ENCODE assay signal across 9 mouse cellular contexts in genomic region chr7:45300270-45300669, GRCm38 (mm10). TPM values are rescaled to one million over a fixed set of nuclear protein-coding genes. Genes with fewer than 3 reads are reported as not detected.
DNase-seq lines count a peak whose midpoint lies in the region; ATAC-seq and TF ChIP-seq lines count a peak whose summit lies in the region.
"Had no signal": no experiment of that assay in that cellular context is flagged by ENCODE, and none has a peak within 500 bp of the region (broad histone marks: within the 10 kb centered on the region; RNA-seq: fewer than 3 reads in every experiment).

No protein-coding gene starts in this region.

- no peaks in the 10 kb centered on the region for H3K9me3 ChIP-seq in kidney, embryonic 15.5 days (replicated peaks)
- no peaks in the 10 kb centered on the region for H3K9me3 ChIP-seq in hindbrain, embryonic 15.5 days
- H3K9me3 ChIP-seq: lung, embryonic 15.5 days had no signal

- no peak for TF ChIP-seq POLR2A in embryonic fibroblast, embryonic 13.5 days (IDR thresholded peaks at IDR 0.05; ENCODE audit: low read depth, low read length)
- no peak for TF ChIP-seq POLR2A in myocyte (IDR thresholded peaks at IDR 0.05; ENCODE audit: insufficient read length, low read depth)

- DNase-seq in kidney, adult 11 months: peak; percentile 45
- peak; percentile 71 to 80 for DNase-seq in adrenal gland, postnatal 36 days
- peak; percentile 64 to 79 for DNase-seq in left cerebral cortex, postnatal 36 days (ENCODE audit: low spot score in 2 of 2)
- DNase-seq in thymus, postnatal 0 days (ENCODE audit: low spot score): peak; percentile 49

- H3K79me2 ChIP-seq in myocyte (ENCODE audit: control insufficient read depth, insufficient read depth): no peaks in the 10 kb centered on the region

- H3ac ChIP-seq in myocyte (ENCODE audit: control insufficient read depth, insufficient read length): no peak overlapping the region

- 0 out of 2 replicates have a peak, but pooled peaks cover 5% of the 10 kb centered on the region for H3K27me3 ChIP-seq in kidney, embryonic 15.5 days
- H3K27me3 ChIP-seq in hindbrain, embryonic 15.5 days: no peaks in the 10 kb centered on the region
- no peaks in the 10 kb centered on the region for H3K27me3 ChIP-seq in myocyte (ENCODE audit: control insufficient read depth, insufficient read depth, insufficient read length)
- H3K27me3 ChIP-seq: lung, embryonic 15.5 days had no signal

- intact Hi-C loops in left cerebral cortex, postnatal 36 days (cut with DNase I): loop anchor here (10.0 kb wide), 1 partner anchor 95 kb away; the partner anchor contains the start of gene Snrnp70

- H3K4me2 ChIP-seq in kidney, embryonic 15.5 days: no peak overlapping the region
- H3K4me2 ChIP-seq in hindbrain, embryonic 15.5 days: peak overlapping the region; percentile 44
- H3K4me2 ChIP-seq in myocyte (ENCODE audit: low read depth): no peak overlapping the region
- H3K4me2 ChIP-seq: lung, embryonic 15.5 days had no signal

- no peak for ATAC-seq in kidney, embryonic 15.5 days (replicated peaks; ENCODE audit: low FRiP score)
- ATAC-seq in hindbrain, embryonic 15.5 days (ENCODE audit: low FRiP score, low read depth): no peak; the same call in 1 of the 2 replicates

- TF ChIP-seq CTCF in embryonic fibroblast, embryonic 13.5 days (IDR thresholded peaks at IDR 0.05; ENCODE audit: borderline replicate concordance, insufficient read depth, low read length): peak; percentile 71; the same call in 1 of the 2 replicates

- peaks cover 10% of the 10 kb centered on the region; the same call in 1 of the 2 replicates for H3K36me3 ChIP-seq in kidney, embryonic 15.5 days
- no peaks in the 10 kb centered on the region for H3K36me3 ChIP-seq in hindbrain, embryonic 15.5 days
- no peaks in the 10 kb centered on the region for H3K36me3 ChIP-seq in myocyte (ENCODE audit: control insufficient read depth, insufficient read depth)
- H3K36me3 ChIP-seq: lung, embryonic 15.5 days had no signal

- H3K4me1 ChIP-seq in kidney, embryonic 15.5 days: peaks cover 18% of the 10 kb centered on the region; the same call in 1 of the 2 replicates
- no peaks in the 10 kb centered on the region for H3K4me1 ChIP-seq in embryonic fibroblast, embryonic 13.5 days (ENCODE audit: control insufficient read depth, insufficient read depth, low read length)
- H3K4me1 ChIP-seq in hindbrain, embryonic 15.5 days (replicated peaks): peaks cover 29% of the 10 kb centered on the region

- no peak overlapping the region for H3K27ac ChIP-seq in kidney, embryonic 15.5 days
- H3K27ac ChIP-seq in embryonic fibroblast, embryonic 13.5 days (ENCODE audit: insufficient read depth, low read length): no peak overlapping the region
- no peak overlapping the region for H3K27ac ChIP-seq in hindbrain, embryonic 15.5 days (replicated peaks)
- H3K27ac ChIP-seq: lung, embryonic 15.5 days had no signal

- WGBS in kidney, embryonic 15.5 days: 18% methylated on average over 6 of the region's 6 CpGs
- 15% methylated on average over 6 of the region's 6 CpGs for WGBS in hindbrain, embryonic 15.5 days

- H3K4me3 ChIP-seq in kidney, embryonic 15.5 days (replicated peaks): no peak overlapping the region
- no peak overlapping the region for H3K4me3 ChIP-seq in embryonic fibroblast, embryonic 13.5 days (ENCODE audit: insufficient read depth, low read length)
- no peak overlapping the region for H3K4me3 ChIP-seq in hindbrain, embryonic 15.5 days
- H3K4me3 ChIP-seq in myocyte: no peak overlapping the region
- H3K4me3 ChIP-seq: lung, embryonic 15.5 days had no signal

- no peak overlapping the region for H3K9ac ChIP-seq in kidney, embryonic 15.5 days
- H3K9ac ChIP-seq in hindbrain, embryonic 15.5 days: no peak overlapping the region
- H3K9ac ChIP-seq: lung, embryonic 15.5 days had no signal

TF ChIP-seq in myocyte, 11 proteins besides CTCF, POLR2A, EP300 and RAD21:
- TF ChIP-seq MAX (IDR thresholded peaks at IDR 0.05; ENCODE audit: low read depth) (no peak), POLR2AphosphoS2 (IDR thresholded peaks at IDR 0.05; ENCODE audit: insufficient read length, low read depth) (peak; percentile 23), REST (IDR thresholded peaks at IDR 0.05; ENCODE audit: insufficient read depth, insufficient read length) (no peak), TCF12 (IDR thresholded peaks at IDR 0.05; ENCODE audit: insufficient read depth, poor library complexity, severe bottlenecking) (no peak)

RNA-seq across cellular contexts. Expression of gene Slc6a21, which starts 23.0 kb away (rescaled TPM):
- polyA plus RNA-seq in kidney, embryonic 15.5 days (2015; fragmentation: Nextera tagmentation; extraction: Ambion mirVana): not detected in 2 replicates
- total RNA-seq in adrenal gland, postnatal 36 days (2021): under 1 TPM in 1 of 2 experiments, not detected in 1; 0.13 TPM
- polyA plus RNA-seq in embryonic fibroblast, embryonic 13.5 days (2011; ENCODE audit: insufficient read length, low read depth, missing spikeins): not detected in 2 replicates
- 0.16 TPM in 1 of 2 replicates, not detected in the other for polyA plus RNA-seq in hindbrain, embryonic 15.5 days (2015; fragmentation: Nextera tagmentation; extraction: Ambion mirVana)
- not detected for total RNA-seq in left cerebral cortex, postnatal 36 days (2021)
- polyA plus RNA-seq in myocyte (2012; fragmentation: generic; extraction: Trizol): not detected
- 0.08 TPM in 1 of 2 replicates, not detected in the other for polyA plus RNA-seq in thymus, postnatal 0 days (2015; fragmentation: Nextera tagmentation; extraction: Ambion mirVana)

RNA-seq across cellular contexts. Expression of gene Trpm4, which starts 33.3 kb away (rescaled TPM):
- 17.4 and 19.0 TPM in 2 replicates for polyA plus RNA-seq in kidney, embryonic 15.5 days (2015; fragmentation: Nextera tagmentation; extraction: Ambion mirVana)
- total RNA-seq in adrenal gland, postnatal 36 days (2021): 1 to 10 TPM; 5.7 to 8.5 TPM
- 9.8 and 12.8 TPM in 2 replicates for polyA plus RNA-seq in embryonic fibroblast, embryonic 13.5 days (2011; ENCODE audit: insufficient read length, low read depth, missing spikeins)
- polyA plus RNA-seq in hindbrain, embryonic 15.5 days (2015; fragmentation: Nextera tagmentation; extraction: Ambion mirVana): 11.3 TPM in 2 replicates
- 10 to 100 TPM; 18.0 to 20.9 TPM for total RNA-seq in left cerebral cortex, postnatal 36 days (2021)
- 27.3 TPM for polyA plus RNA-seq in myocyte (2012; fragmentation: generic; extraction: Trizol)
- polyA plus RNA-seq in thymus, postnatal 0 days (2015; fragmentation: Nextera tagmentation; extraction: Ambion mirVana): 4.9 and 5.2 TPM in 2 replicates

RNA-seq across cellular contexts. Expression of gene Hrc, which starts 34.8 kb away (rescaled TPM):
- 2.1 and 2.5 TPM in 2 replicates for polyA plus RNA-seq in kidney, embryonic 15.5 days (2015; fragmentation: Nextera tagmentation; extraction: Ambion mirVana)
- total RNA-seq in adrenal gland, postnatal 36 days (2021): under 1 TPM in 1 of 2 experiments, not detected in 1; 0.13 TPM
- polyA plus RNA-seq in embryonic fibroblast, embryonic 13.5 days (2011; ENCODE audit: insufficient read length, low read depth, missing spikeins): not detected in 2 replicates
- 0.65 and 0.68 TPM in 2 replicates for polyA plus RNA-seq in hindbrain, embryonic 15.5 days (2015; fragmentation: Nextera tagmentation; extraction: Ambion mirVana)
- total RNA-seq in left cerebral cortex, postnatal 36 days (2021): under 1 TPM; 0.27 to 0.52 TPM
- 173 TPM for polyA plus RNA-seq in myocyte (2012; fragmentation: generic; extraction: Trizol)
- 0.08 and 0.09 TPM in 2 replicates for polyA plus RNA-seq in thymus, postnatal 0 days (2015; fragmentation: Nextera tagmentation; extraction: Ambion mirVana)

RNA-seq across cellular contexts. Expression of gene Slc6a16, which starts 59.4 kb away (rescaled TPM):
- 0.10 and 0.23 TPM in 2 replicates for polyA plus RNA-seq in kidney, embryonic 15.5 days (2015; fragmentation: Nextera tagmentation; extraction: Ambion mirVana)
- total RNA-seq in adrenal gland, postnatal 36 days (2021): not detected
- not detected in 2 replicates for polyA plus RNA-seq in embryonic fibroblast, embryonic 13.5 days (2011; ENCODE audit: insufficient read length, low read depth, missing spikeins)
- polyA plus RNA-seq in hindbrain, embryonic 15.5 days (2015; fragmentation: Nextera tagmentation; extraction: Ambion mirVana): 0.62 and 1.3 TPM in 2 replicates
- 1 to 10 TPM; 1.2 to 1.6 TPM for total RNA-seq in left cerebral cortex, postnatal 36 days (2021)
- not detected for polyA plus RNA-seq in myocyte (2012; fragmentation: generic; extraction: Trizol)
- 0.17 TPM in 1 of 2 replicates, not detected in the other for polyA plus RNA-seq in thymus, postnatal 0 days (2015; fragmentation: Nextera tagmentation; extraction: Ambion mirVana)

Comparison
In these comparisons a context has a peak if more than half of its experiments do, and no peak if none do; other contexts are left out.
1. RNA of gene Hrc, which starts 34.8 kb away (polyA plus RNA-seq): 173 TPM in myocyte (single experiment); 2.1 to 2.5 TPM in kidney, embryonic 15.5 days, 0.65 to 0.68 TPM in hindbrain, embryonic 15.5 days, not detected in embryonic fibroblast, embryonic 13.5 days and 0.08 to 0.09 TPM in thymus, postnatal 0 days; every median in the first group is over 10 times any median in the second.
2. Peak in every context shown above with its lines, with median percentiles within 50 percentile points of each other: DNase-seq.